In genomic region chr9:58369644-58370043, GRCm38 (mm10) we compare ENCODE assay signal across 9 mouse cellular contexts. TPM values are rescaled to one million over a fixed set of nuclear protein-coding genes. Genes with fewer than 3 reads are reported as not detected.
DNase-seq lines count a peak whose midpoint lies in the region; ATAC-seq lines count a peak whose summit lies in the region.
"Had no signal": no experiment of that assay in that cellular context is flagged by ENCODE, and none has a peak within 500 bp of the region (broad histone marks: within the 10 kb centered on the region; RNA-seq: fewer than 3 reads in every experiment).

No protein-coding gene starts in this region.

- H3K4me2 ChIP-seq in kidney, embryonic 16.5 days (replicated peaks; ENCODE audit: low read depth, low read length) = no peak overlapping the region

- no peak for ATAC-seq in kidney, embryonic 16.5 days (ENCODE audit: low FRiP score, low TSS enrichment)

- no peak overlapping the region for H3K4me3 ChIP-seq in kidney, embryonic 16.5 days (ENCODE audit: low read length)

- no peak overlapping the region for H3K27ac ChIP-seq in kidney, embryonic 16.5 days (ENCODE audit: low read length)

- no peak overlapping the region for H3K9ac ChIP-seq in kidney, embryonic 16.5 days (replicated peaks; ENCODE audit: low read length)

- H3K27me3 ChIP-seq in kidney, embryonic 16.5 days (ENCODE audit: insufficient read depth, low read length) = no peaks in the 10 kb centered on the region

- peak; percentile 43 for DNase-seq in kidney, adult 9 months
- DNase-seq in A20 (ENCODE audit: low read depth, low spot score) = peak; percentile 43
- peak; percentile 61 for DNase-seq in ES-CJ7 (ENCODE audit: low read depth, low spot score)
- peak; percentile 78 for DNase-seq in embryo, embryonic 10.5 days (ENCODE audit: low spot score)
- peak; percentile 49 to 62 for DNase-seq in layer of hippocampus, postnatal 10 days (ENCODE audit: low spot score in 2 of 2)
- DNase-seq in thymus, postnatal 4 days = peak; percentile 39
- no peak for DNase-seq in testis, postnatal 10 days (ENCODE audit: low spot score)

- no peaks in the 10 kb centered on the region for H3K36me3 ChIP-seq in kidney, embryonic 16.5 days (ENCODE audit: insufficient read depth, low read length)

- H3K9me3 ChIP-seq in kidney, embryonic 16.5 days (ENCODE audit: low read length) = no peaks in the 10 kb centered on the region

- 53% methylated on average over 6 of the region's 6 CpGs for whole genome bisulfite sequencing in kidney, embryonic 16.5 days

- no peaks in the 10 kb centered on the region for H3K4me1 ChIP-seq in kidney, embryonic 16.5 days (ENCODE audit: insufficient read depth, low read length)

RNA-seq across cellular contexts. Expression of gene Tbc1d21, which starts 0.6 kb away (rescaled TPM):
- polyA plus RNA-seq in kidney, embryonic 16.5 days (2015; fragmentation: Nextera tagmentation; extraction: Ambion mirVana) = not detected in 2 replicates
- total RNA-seq in layer of hippocampus, postnatal 10 days (2021) = not detected
- total RNA-seq: gastrocnemius, postnatal 4 days had no signal

RNA-seq across cellular contexts. Expression of gene Loxl1, which starts 56.7 kb away (rescaled TPM):
- 32.7 and 36.6 TPM in 2 replicates for polyA plus RNA-seq in kidney, embryonic 16.5 days (2015; fragmentation: Nextera tagmentation; extraction: Ambion mirVana)
- 1 to 10 TPM; 5.0 to 5.7 TPM for total RNA-seq in layer of hippocampus, postnatal 10 days (2021)
